Mouse (Mus musculus) inflammation-experienced regulatory T-cells, adult 6 months (primary cell): ENCODE measurements around the gene Hspb7. TPM values are rescaled to one million over a fixed set of nuclear protein-coding genes. Genes with fewer than 3 reads are reported as not detected.

ENCODE experiments used
- ATAC-seq: one replicate; pipeline ENCODE4 v1.8.0; 2017
- polyA plus RNA-seq, 3 experiments: library from polyadenylated mRNA; unstranded; fragments of 100-300 nt; shearing (Covaris generic); gene quantifications; one replicate each; pipeline ENCODE4 v1.2.1; 2017

Gene Hspb7
- polyA plus RNA-seq, 3 experiments from 2014 or later = not detected

GRCm38 (mm10) chr4:141420886-141421285 lies 307 bp downstream of the Hspb7 start:
- ATAC-seq = no peak

- ATAC-seq = no peak
Measured at GRCm38 (mm10) chr4:141421423-141421822, 844 bp downstream of the Hspb7 start.

- no peak for ATAC-seq
Measured at GRCm38 (mm10) chr4:141422841-141423240, 2.3 kb downstream of the Hspb7 start.

- no peak for ATAC-seq
Measured at GRCm38 (mm10) chr4:141423288-141423687, 2.7 kb downstream of the Hspb7 start.

- no peak for ATAC-seq
Measured at GRCm38 (mm10) chr4:141423691-141424431, 3.3 kb downstream of the Hspb7 start.

- ATAC-seq = peak; percentile 84
Measured at GRCm38 (mm10) chr4:141425484-141426479, 5.2 kb downstream of the Hspb7 start.

- ATAC-seq = no peak
Measured at GRCm38 (mm10) chr4:141426796-141427745, 6.5 kb downstream of the Hspb7 start.

GRCm38 (mm10) chr4:141427921-141428320 lies 7.3 kb downstream of the Hspb7 start:
- ATAC-seq = no peak

GRCm38 (mm10) chr4:141429381-141429780 lies 8.8 kb downstream of the Hspb7 start:
- no peak for ATAC-seq

GRCm38 (mm10) chr4:141429847-141430246 lies 9.3 kb downstream of the Hspb7 start:
- no peak for ATAC-seq

- ATAC-seq = peak; percentile 77
Measured at GRCm38 (mm10) chr4:141430997-141431396, 10.4 kb downstream of the Hspb7 start.

GRCm38 (mm10) chr4:141432666-141433065 lies 12.1 kb downstream of the Hspb7 start:
- no peak for ATAC-seq

- no peak for ATAC-seq
Measured at GRCm38 (mm10) chr4:141433191-141433590, 12.6 kb downstream of the Hspb7 start.

GRCm38 (mm10) chr4:141435974-141436373 lies 15.4 kb downstream of the Hspb7 start, which contains the start of gene Srarp:
Gene Srarp, minus strand, starts transcription at chr4:141436105.
- ATAC-seq = no peak

GRCm38 (mm10) chr4:141439083-141439803 lies 18.7 kb downstream of the Hspb7 start:
- ATAC-seq = no peak

GRCm38 (mm10) chr4:141440877-141441276 lies 20.3 kb downstream of the Hspb7 start:
- no peak for ATAC-seq

GRCm38 (mm10) chr4:141443641-141444429 lies 23.3 kb downstream of the Hspb7 start:
- ATAC-seq = no peak

GRCm38 (mm10) chr4:141444451-141445327 lies 24.1 kb downstream of the Hspb7 start, which contains the start of gene Zbtb17:
Gene Zbtb17, plus strand, starts transcription at chr4:141444654.
- peak; percentile 89 for ATAC-seq

- peak; percentile 23 for ATAC-seq
Measured at GRCm38 (mm10) chr4:141445328-141445720, 24.7 kb downstream of the Hspb7 start.
